Mouse (Mus musculus) C2C12 (cell line): ENCODE measurements around the gene Dnajb7.

Experiments used
- CTCF ChIP-seq: IDR thresholded peaks from one replicate; pipeline ENCODE4 v1.5.1; 2011; ENCODE audit not compliant: control insufficient read depth, insufficient read depth, insufficient read length
- MYOD1 ChIP-seq: IDR thresholded peaks from one replicate; pipeline ENCODE4 v1.6.1; 2011; ENCODE audit warnings: low read depth; ENCODE audit not compliant: control insufficient read depth, insufficient read length
- USF1 ChIP-seq: IDR thresholded peaks from one replicate; pipeline ENCODE4 v1.6.1; 2011; ENCODE audit warnings: low read depth, mild to moderate bottlenecking, control low read depth, moderate library complexity

GRCm38 (mm10) chr15:81405008-81405407 is 3.1 kb downstream of the Dnajb7 start:
- TF ChIP-seq CTCF (no peak), MYOD1 (no peak), USF1 (no peak)
